Mouse (Mus musculus) testis, adult 2 months (tissue): ENCODE data around the gene Cdt1. TPM values are rescaled to one million over a fixed set of nuclear protein-coding genes. Genes with fewer than 3 reads are reported as not detected.

ENCODE experiments used
- H3K27ac ChIP-seq: fragments of 200-500 bp; 2 replicates; pipeline ENCODE4 v1.5.1; 2012; ENCODE audit warnings: low read depth, low read length; ENCODE audit not compliant: control insufficient read depth, insufficient read depth
- H3K27me3 ChIP-seq: fragments of 200-500 bp; 2 replicates; pipeline ENCODE4 v1.6.1; 2012; ENCODE audit warnings: mild to moderate bottlenecking, low read length, moderate library complexity; ENCODE audit not compliant: control insufficient read depth, insufficient read depth
- H3K36me3 ChIP-seq: fragments of 200-500 bp; 2 replicates; pipeline ENCODE4 v1.6.1; 2012; ENCODE audit warnings: mild to moderate bottlenecking, low read length; ENCODE audit not compliant: control insufficient read depth, insufficient read depth
- H3K4me1 ChIP-seq: fragments of 200-500 bp; 2 replicates; pipeline ENCODE4 v1.6.1; 2012; ENCODE audit warnings: low read length; ENCODE audit not compliant: control insufficient read depth, insufficient read depth
- H3K4me3 ChIP-seq: fragments of 200-500 bp; 2 replicates; pipeline ENCODE4 v1.5.1; 2012; ENCODE audit warnings: low read depth, mild to moderate bottlenecking, low read length, moderate library complexity, mixed read lengths; ENCODE audit not compliant: control insufficient read depth
- CTCF ChIP-seq: fragments of 200-500 bp; IDR thresholded peaks from 2 replicates; pipeline ENCODE4 v1.5.1; 2012; ENCODE audit warnings: low read depth, mild to moderate bottlenecking, inconsistent platforms, low read length, moderate library complexity; ENCODE audit not compliant: control insufficient read depth, insufficient read depth, insufficient replicate concordance
- POLR2A ChIP-seq: fragments of 200-500 bp; IDR thresholded peaks from 2 replicates; pipeline ENCODE4 v1.6.1; 2012; ENCODE audit warnings: low read depth, mild to moderate bottlenecking, inconsistent platforms, low read length, moderate library complexity; ENCODE audit not compliant: control insufficient read depth
- polyA plus RNA-seq: library from polyadenylated mRNA; depleted of rRNA; stranded (reverse); fragments of >200 nt; gene quantifications from 2 replicates; pipeline ENCODE4 v1.2.3, GENCODE M21; 2012

Gene Cdt1
- polyA plus RNA-seq, 1 experiment: 4.5 TPM

- peak overlapping the region; percentile 94; the same call in 1 of the 2 replicates for H3K4me3 ChIP-seq
- peaks cover 12% of the 10 kb centered on the region for H3K4me1 ChIP-seq
- H3K27ac ChIP-seq: no peak overlapping the region
- no peaks in the 10 kb centered on the region for H3K36me3 ChIP-seq
- TF ChIP-seq POLR2A (no peak), CTCF (no peak)
- no peaks in the 10 kb centered on the region for H3K27me3 ChIP-seq
Observed at GRCm38 (mm10) chr8:122575286-122575685, 7.5 kb downstream of the Cdt1 start.

GRCm38 (mm10) chr8:122575735-122576647, 8.2 kb downstream of the Cdt1 start:
- H3K27ac ChIP-seq: peak overlapping the region; percentile 73
- peaks cover 12% of the 10 kb centered on the region for H3K4me1 ChIP-seq
- H3K36me3 ChIP-seq: no peaks in the 10 kb centered on the region
- H3K27me3 ChIP-seq: no peaks in the 10 kb centered on the region
- TF ChIP-seq CTCF (no peak), POLR2A (no peak)
- H3K4me3 ChIP-seq: peak overlapping the region; percentile 94

GRCm38 (mm10) chr8:122576648-122577022, 8.8 kb downstream of the Cdt1 start, which contains the start of gene Aprt:
TSS of gene Aprt (minus strand) at chr8:122576909.
- Histone ChIP-seq H3K4me1 (peaks cover 12% of the 10 kb centered on the region), H3K27ac (peak within 1 kb of the TSS; percentile 73), H3K27me3 (no peaks in the 10 kb centered on the region), H3K4me3 (peak within 1 kb of the TSS; percentile 94), H3K36me3 (no peaks in the 10 kb centered on the region)
- TF ChIP-seq CTCF (no peak), POLR2A (peak; percentile 70)

- H3K4me1 ChIP-seq: peaks cover 12% of the 10 kb centered on the region
Observed at GRCm38 (mm10) chr8:122577116-122577515, 9.3 kb downstream of the Cdt1 start.

GRCm38 (mm10) chr8:122579196-122579595, 11.4 kb downstream of the Cdt1 start:
- Histone ChIP-seq H3K27me3 (no peaks in the 10 kb centered on the region), H3K4me3 (no peak overlapping the region), H3K36me3 (no peaks in the 10 kb centered on the region), H3K27ac (no peak overlapping the region), H3K4me1 (peaks cover 14% of the 10 kb centered on the region)
- no peak for TF ChIP-seq CTCF
- TF ChIP-seq POLR2A: no peak

More at GRCm38 (mm10) chr8:122577116-122577515, 9.3 kb downstream of the Cdt1 start:
- H3K27me3 ChIP-seq: no peaks in the 10 kb centered on the region
- no peak overlapping the region for H3K27ac ChIP-seq
- peak overlapping the region; percentile 94 for H3K4me3 ChIP-seq
- H3K36me3 ChIP-seq: no peaks in the 10 kb centered on the region
- TF ChIP-seq CTCF (no peak), POLR2A (no peak)

- TF ChIP-seq CTCF (no peak), POLR2A (no peak)
- Histone ChIP-seq H3K27me3 (no peaks in the 10 kb centered on the region), H3K4me3 (no peak overlapping the region), H3K27ac (no peak overlapping the region), H3K36me3 (no peaks in the 10 kb centered on the region), H3K4me1 (peaks cover 10% of the 10 kb centered on the region)
Observed at GRCm38 (mm10) chr8:122580926-122581325, 13.1 kb downstream of the Cdt1 start.

- H3K4me3 ChIP-seq: no peak overlapping the region
- no peaks in the 10 kb centered on the region for H3K27me3 ChIP-seq
- TF ChIP-seq CTCF (no peak), POLR2A (no peak)
- H3K27ac ChIP-seq: no peak overlapping the region
- no peaks in the 10 kb centered on the region for H3K36me3 ChIP-seq
- peaks cover 5% of the 10 kb centered on the region for H3K4me1 ChIP-seq
Observed at GRCm38 (mm10) chr8:122584981-122585380, 17.2 kb downstream of the Cdt1 start.
